Mouse (Mus musculus): ENCODE results near the gene Vmn1r20. TPM values are rescaled to one million over a fixed set of nuclear protein-coding genes. Genes with fewer than 3 reads are reported as not detected.
"Not testable (repeated sequence)": the region's sequence is repeated elsewhere in the genome, so short reads cannot be mapped to it uniquely, and the experiment has no call there.

The Vmn1r20 gene
- total RNA-seq (2021): not detected
- long read RNA-seq, experiment 1: 0 reads
- long read RNA-seq, experiment 2: 0 reads

DNA sequence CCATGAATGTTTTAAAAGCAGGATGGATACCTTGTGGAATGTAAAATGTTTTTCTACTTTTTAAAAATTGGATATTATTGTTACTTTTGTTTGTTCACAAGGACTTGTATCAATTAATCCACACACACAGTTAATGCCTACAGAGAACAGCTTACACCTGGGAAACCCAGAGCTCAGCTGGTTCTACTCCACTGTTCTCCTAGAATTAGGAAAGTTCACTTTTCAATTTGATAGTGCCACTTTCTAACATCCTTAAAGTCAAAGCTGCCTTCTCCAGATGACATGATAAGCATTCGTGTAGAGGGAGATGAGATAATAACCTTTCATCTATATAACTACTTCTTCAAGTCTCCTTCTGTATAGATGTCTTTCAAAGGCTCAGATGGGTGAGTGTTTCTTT lies at the start of gene Vmn1r20:
TSS of gene Vmn1r20 (plus strand) at position 301 of the 400 bp plus-strand sequence.
- no peak for DNase-seq (ENCODE audit: low spot score in 2 of 2)

DNA sequence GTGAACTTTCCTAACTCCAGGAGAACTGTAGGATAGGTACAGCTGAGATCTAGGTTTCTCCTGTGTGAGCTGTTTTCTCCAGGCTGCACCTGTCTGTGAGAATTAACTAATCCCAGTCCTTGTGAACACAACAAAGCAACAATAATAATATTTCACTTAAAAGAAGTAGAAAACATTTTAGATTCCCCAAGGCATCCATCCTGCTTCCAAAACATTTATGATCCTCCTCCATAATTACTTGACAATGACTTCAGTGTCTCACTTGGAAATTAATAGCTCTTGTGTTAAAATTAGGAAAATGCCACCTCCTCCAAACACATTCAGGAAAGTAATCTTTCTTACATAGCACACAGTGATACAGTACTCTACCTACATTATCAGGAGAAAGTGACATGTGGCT lies 33.0 kb upstream of the Vmn1r20 start, which contains the start of gene Vmn1r18:
TSS of gene Vmn1r18 (minus strand) at position 101 of the 400 bp plus-strand sequence.
- no peak for DNase-seq (ENCODE audit: low spot score in 2 of 2)

DNA sequence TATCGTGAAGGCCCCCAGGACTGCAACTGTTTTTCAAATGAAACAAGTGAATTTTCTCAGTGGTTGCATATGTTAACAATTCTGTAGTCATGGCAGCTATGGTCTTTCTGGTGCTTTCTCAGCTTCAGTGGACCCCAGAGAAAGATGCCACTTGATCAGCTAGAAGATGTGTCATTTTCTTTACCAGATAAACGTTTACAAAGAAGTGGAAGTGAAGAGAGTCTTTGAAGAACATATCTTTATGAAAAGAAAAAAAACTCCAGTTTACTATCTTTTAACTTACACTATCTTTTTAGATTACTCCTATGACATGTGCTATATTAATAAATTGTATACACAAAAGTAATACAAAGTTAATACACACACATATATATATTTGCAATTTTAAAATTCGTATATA lies 25.2 kb upstream of the Vmn1r20 start, which contains the start of gene Vmn1r19:
TSS of gene Vmn1r19 (plus strand) at position 301 of the 400 bp plus-strand sequence.
- DNase-seq (ENCODE audit: low spot score in 2 of 2): not testable (repeated sequence)

DNA sequence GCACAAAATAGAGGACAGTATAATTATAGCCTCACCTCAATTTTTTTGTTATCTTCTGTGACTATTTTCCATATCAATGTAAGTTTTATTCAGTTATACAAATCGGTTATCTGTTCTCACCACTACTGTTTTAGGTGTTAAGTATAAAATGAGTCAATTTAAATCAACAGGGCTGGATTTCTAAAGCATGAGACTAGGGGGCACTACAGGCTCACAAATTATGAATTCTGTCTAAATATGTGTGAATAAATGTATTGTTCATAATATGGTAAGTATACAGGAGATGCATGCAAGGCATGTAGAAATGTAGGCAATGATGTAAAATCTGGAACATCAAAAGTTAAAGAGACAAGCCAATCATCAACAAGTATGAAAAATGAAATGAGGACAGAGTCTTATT lies 2.5 kb downstream of the Vmn1r20 start:
- no peak for DNase-seq (ENCODE audit: low spot score in 2 of 2)

DNA sequence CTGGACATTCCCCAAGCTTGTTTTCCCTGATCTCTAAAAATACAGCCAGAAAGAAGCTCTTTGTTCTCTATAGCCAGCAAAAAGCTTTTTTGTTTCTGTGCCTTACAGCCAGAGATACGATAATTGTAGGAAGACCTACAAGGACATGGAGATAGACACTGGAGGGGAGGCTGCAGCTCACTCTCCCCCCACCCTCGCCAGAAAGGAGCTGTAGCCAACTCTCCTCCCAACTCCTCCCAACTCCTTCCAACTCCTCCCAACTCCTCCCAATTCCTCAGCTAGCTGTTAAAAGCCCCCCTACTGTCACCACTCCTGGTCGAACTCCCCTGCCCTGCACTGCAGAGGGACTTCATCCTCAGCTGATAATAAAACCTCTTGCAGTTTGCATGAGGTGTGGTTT lies 39.4 kb downstream of the Vmn1r20 start:
- DNase-seq (ENCODE audit: low spot score in 2 of 2): not testable (repeated sequence)

Other genes starting within 250 kb of the Vmn1r20 start
- gene Vmn1r13, start 225.6 kb upstream of the Vmn1r20 start, total RNA-seq (2021): not detected
- gene Vmn1r14, start 197.2 kb upstream of the Vmn1r20 start, total RNA-seq (2021): not detected
- gene Vmn1r15, start 171.0 kb upstream of the Vmn1r20 start, total RNA-seq (2021): not detected
- gene Vmn1r16, start 99.4 kb upstream of the Vmn1r20 start, total RNA-seq (2021): not detected
- not detected for gene Vmn1r17, start 65.2 kb upstream of the Vmn1r20 start, total RNA-seq (2021)
- gene Vmn1r18, start 33.1 kb upstream of the Vmn1r20 start, total RNA-seq (2021): under 1 TPM in 1 of 2 experiments, not detected in 1; 0.03 TPM
- not detected for gene Vmn1r19, start 25.1 kb upstream of the Vmn1r20 start, total RNA-seq (2021)
- 10 to 100 TPM; 17.6 to 25.6 TPM for gene Ppm1k, start 106.5 kb downstream of the Vmn1r20 start, total RNA-seq (2021)
- gene Herc6, start 152.1 kb downstream of the Vmn1r20 start, total RNA-seq (2021): 10 to 100 TPM; 18.8 to 24.1 TPM